Mouse (Mus musculus): ENCODE measurements at regions not wholly inside any gene's neighbourhood (a gene's known extent, or its start where the extent isn't known, plus 50 kb on each side); places are given as distances from the start of the nearest gene placed in this dataset.
A peak's percentile ranks its signal among the peaks of the same experiment; 100 is the strongest.

DNA sequence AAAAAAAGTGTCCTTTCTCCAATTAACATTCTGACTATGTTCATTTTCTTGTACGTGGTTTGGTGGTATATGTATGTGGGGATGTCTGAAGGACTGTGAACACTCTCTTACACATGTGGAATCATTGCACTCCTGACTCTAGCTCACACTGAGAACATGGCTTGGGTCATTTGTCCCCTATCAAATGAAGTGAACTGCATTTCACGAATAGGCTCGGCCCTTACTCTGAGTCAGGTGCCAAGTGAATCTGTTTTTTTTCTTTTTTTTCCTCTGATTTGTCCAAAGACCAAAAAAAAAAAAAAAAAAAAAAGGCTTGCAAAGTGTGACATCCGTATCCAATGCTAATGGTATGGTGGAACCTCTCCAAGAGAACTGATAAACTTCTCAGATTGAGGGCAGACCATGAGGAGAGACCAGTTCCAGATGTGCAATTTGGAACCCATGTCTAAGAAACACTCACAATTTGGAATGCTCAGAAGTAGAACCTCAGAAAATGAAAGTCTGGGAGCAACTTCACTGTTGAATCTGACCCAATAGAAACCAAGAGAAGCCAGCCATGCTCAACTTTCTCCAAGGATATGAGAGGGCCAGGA is 631.7 kb upstream of the Fam160b2 start:
- DNase-seq (ENCODE audit: low spot score) = no peak

DNA sequence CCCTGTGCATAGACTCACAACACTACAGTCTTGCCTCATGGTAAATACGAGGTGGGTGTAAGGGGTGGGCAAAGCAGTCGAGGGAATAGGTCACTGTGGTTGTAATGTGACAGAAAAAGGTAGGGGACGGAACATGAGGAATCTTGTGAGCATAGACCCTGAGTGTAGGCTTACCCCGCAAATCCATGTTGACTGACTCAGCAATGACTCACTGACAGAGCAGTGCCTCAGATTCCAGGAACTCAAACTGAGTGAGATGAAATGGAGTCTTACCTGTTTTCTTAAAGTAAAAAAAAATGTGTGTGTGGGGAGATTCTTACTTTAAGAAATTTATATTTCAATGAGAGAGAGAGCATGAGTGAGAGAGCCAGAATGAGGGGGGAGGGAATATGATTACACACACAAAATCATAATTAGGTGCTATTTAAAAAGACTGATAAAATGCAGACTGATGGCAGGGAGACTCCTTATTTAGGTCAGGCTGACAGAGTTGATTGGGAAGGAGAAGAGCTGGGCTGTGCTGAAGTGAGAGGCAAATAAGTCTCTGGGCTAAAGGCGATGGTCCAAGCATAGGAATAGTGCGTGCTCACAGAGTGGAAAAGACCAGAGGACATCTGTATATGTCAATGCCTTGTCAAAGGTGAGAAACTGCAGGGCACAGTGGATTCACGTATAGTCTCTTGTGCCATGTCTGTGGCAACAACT is 631.0 kb upstream of the Fam160b2 start:
- no peak for DNase-seq (ENCODE audit: low spot score)

DNA sequence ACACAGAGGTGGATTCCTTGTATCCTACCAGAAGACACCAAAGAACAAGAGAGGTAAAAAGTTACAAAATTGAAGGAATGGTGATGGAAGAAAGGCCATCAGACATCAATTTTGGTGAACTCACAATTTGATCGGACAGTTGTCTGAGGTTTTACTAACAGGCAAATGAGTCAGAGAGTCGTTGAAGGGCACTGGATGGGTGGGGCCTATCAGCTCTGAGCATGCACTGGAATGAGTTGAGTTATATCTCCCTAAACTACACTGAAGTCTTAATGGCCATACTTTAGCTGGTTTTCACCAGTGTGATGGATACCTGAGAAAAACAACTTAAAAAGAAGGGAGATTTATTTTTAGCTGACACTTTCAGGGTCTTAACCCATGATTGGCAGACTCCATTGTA is 630.3 kb upstream of the Fam160b2 start:
- no peak for DNase-seq (ENCODE audit: low spot score)

- no peak for DNase-seq (ENCODE audit: low spot score)
Observed at GRCm38 (mm10) chr14:71228894-71229446, 629.3 kb upstream of the Fam160b2 start.

- DNase-seq (ENCODE audit: low spot score) = no peak
Observed at GRCm38 (mm10) chr14:71217041-71217440, 617.4 kb upstream of the Fam160b2 start.

- DNase-seq (ENCODE audit: low spot score) = peak; percentile 8
Observed at GRCm38 (mm10) chr14:71211359-71211978, 611.8 kb upstream of the Fam160b2 start.

DNA sequence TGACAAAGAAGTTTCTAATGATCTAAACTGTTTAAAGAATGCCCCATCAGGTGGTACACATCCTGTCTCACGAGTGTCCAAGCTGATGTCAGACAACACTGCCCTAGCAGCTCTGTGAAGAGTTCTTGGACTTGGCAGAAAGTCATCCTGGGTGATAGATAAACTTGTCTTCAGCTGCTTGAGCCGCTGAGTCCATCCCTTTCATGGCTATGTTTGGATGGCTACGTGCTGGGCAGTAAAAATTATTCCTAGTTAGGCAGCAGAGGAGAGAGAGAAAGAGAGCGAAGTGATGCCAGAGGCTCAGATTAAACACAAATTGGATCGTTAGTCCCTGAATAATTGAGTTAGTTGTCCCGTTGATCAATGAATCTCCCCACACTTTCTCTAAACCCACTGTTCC is 603.8 kb upstream of the Fam160b2 start:
- no peak for DNase-seq (ENCODE audit: low spot score)

DNA sequence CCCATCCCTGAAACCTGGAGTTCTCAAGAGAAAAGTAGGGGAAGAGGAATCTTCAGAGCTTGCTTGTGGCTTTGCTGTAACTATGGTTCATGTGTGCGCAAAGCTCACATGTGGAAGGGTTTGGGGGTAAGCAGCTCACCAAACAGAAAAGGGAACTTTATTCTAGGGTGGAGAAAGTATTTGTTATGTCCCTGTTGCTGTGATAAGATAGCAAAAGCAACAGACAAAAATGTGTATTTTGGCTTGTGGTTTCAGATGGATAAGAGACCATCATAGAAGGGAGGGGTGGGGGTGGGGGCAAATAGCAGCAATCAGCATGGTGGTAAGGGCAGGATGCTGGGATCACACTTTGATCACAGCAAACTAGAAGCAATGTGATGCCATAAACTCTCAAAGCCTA is 601.3 kb upstream of the Fam160b2 start:
- no peak for DNase-seq (ENCODE audit: low spot score)

DNA sequence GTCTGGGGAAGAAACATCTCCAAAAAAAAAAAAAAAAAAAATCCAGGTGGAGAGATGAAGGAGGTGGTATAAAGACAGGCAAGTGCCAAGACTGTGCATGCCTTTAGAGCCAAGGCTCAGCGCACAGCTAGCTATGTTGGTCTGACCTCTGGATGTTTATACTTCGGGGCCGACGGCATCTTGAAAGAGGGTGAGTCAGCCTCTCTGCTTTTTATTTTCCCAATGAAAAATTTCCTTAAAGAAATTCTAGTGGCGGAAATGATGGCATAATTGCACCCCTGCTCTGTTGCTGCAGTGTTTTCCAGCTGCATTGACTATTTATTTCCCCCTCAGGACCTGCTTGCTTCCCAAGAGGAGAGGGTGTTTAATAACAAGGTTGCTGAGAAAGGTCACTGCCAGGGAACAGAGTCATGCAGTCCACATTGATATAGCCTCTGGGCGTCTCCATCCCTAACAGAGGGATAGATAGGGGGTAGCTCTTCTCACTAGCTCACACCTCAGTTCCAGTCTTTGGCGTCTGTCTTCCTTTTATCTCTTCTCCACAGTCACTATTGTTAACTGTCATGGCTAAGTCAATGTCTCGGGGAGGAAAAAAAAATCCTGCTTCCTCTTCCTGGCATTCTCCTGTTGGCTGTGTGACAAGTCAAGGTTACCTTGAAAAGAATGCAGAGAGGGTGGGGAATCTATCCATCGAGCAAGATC is 599.7 kb upstream of the Fam160b2 start:
- no peak for DNase-seq (ENCODE audit: low spot score)

DNA sequence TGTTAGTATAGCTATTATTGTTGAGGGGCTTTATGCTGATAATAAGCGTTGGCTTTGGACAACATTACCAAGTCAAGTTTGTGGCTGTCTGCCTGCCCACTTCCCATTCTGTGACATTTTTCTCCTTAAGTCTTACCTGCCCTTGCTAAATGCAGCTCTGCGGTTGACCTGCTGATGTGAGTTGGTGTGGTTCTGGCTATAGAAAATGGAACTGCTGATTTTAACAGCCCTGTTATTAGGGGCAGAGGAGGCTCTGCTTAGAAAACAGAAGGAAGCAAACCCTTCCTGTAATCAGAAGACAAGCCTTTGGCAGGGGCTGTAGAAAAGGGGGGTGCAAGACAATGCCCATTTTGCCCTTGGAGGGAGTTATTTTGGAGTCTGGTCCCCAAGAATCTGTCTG is 594.6 kb upstream of the Fam160b2 start:
- no peak for DNase-seq (ENCODE audit: low spot score)

DNA sequence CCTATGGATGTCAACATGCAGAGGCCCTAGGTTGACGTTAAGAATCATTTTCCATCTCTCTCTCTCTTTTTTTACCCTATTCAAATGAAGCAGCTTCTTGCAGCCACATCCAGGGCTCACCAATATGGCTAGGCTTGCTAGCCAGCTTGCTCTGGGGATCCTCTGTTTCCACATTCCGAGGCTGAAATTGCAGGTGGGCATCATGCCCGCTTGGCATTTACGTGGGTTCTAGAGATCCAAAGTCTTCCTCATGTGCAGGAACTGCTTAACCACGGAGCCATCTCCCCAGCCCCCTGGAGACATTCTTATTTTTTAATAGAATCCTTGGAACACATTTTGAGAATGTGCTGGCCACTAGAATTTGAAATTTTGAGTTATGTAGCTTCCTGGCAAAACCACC is 592.9 kb upstream of the Fam160b2 start:
- DNase-seq (ENCODE audit: low spot score) = no peak

GRCm38 (mm10) chr14:71189360-71189759 is 589.7 kb upstream of the Fam160b2 start:
- DNase-seq (ENCODE audit: low spot score) = no peak

DNA sequence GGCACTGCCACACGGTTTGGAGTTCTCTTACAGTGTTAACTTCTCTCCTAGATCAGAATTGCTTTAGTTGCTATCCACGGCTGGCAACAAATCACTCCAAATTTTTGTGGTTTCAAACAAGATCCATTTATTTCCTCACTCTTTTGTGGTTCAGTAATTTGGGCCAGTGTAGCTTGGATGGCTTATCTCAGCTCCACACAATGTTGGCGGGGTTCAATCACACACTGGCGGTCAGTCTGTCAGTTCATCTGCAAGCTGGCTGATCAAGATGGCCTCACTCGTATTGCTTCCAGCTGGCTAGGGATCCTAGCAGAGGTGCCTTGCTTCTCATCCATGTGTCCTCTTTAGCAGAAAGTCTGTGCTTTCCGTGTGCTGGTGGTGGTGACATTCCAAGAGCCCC is 577.7 kb upstream of the Fam160b2 start:
- no peak for DNase-seq (ENCODE audit: low spot score)

DNA sequence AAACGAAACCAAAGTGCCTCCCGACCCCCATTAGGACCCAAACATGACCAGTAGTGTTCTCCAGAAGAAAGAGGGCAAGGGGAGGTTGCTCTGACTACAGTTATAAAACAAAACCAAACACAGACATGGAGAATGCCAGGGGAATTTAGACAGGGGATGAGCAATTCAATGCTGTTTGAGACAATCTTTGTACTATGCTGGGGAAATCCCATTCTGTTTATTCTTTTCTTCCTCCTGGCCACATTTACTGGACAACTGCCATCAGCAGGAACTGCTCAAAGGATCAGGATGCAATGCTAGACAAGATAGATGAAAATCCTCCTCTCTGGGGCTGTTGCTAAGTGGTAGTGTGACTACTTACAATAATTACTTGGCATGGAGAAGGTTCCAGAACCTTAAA is 574.5 kb upstream of the Fam160b2 start:
- no peak for DNase-seq (ENCODE audit: low spot score)

DNA sequence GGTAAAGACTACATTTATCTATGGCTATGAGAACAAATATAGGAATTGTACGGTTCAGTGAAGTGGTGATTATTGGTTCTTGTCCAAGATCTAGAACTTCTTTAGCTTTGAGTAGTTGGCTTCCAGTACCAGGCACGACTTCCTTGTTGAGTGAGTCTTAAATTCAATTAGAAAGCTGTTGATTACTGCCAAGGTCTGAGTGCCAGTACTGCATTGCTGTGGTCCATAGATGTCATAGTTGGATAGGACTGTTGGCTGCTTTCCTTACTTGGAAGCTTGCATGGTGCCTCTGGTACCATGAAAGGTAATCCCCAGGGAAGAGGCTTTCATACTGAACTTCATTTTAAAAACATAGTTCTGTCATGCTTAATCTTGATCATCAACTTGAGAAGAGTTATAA is 559.9 kb upstream of the Fam160b2 start:
- DNase-seq (ENCODE audit: low spot score) = no peak

DNA sequence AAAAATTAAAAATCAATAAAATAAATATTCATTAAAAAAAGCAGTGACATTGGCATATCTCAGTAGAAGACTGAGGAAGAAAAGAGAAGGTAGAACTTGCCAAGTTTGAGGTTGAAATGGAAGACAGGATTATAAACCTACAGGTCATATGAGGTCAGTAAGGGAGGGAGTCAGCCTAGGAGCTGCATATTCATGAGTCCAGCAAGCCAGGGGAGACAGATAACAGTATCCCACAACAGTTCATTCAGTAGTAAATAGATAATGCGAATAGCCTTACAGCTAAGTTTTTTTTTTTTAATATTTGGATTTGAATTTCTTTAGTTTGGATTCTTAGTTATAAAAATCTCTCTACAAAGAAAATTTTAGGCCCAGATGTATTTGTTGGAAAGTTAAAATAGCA is 542.8 kb upstream of the Fam160b2 start:
- no peak for DNase-seq (ENCODE audit: low spot score)

DNA sequence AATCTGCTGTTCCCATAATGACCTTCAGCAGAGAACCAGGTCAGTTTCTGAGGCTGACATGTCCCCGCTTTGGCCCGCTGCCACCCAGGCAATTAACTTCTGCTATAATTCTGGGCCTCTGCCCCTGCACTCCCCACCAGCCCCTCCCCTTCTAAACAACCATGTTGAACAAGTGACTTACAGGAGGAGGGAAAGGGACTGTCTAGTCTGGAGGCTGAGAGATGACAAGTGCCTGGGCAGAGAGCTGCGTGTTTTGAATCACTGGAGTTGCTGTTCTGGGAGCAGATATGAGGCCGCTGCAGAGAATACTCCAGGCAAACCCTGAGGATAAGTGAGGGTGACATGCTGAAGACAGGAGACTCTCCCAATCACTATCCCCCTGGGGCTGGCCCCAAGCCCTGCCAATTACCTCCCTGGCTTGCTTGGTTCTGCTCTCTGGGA is 530.2 kb upstream of the Fam160b2 start:
- DNase-seq (ENCODE audit: low spot score) = no peak

GRCm38 (mm10) chr14:71128495-71128894 is 528.9 kb upstream of the Fam160b2 start:
- peak; percentile 2 for DNase-seq (ENCODE audit: low spot score)

DNA sequence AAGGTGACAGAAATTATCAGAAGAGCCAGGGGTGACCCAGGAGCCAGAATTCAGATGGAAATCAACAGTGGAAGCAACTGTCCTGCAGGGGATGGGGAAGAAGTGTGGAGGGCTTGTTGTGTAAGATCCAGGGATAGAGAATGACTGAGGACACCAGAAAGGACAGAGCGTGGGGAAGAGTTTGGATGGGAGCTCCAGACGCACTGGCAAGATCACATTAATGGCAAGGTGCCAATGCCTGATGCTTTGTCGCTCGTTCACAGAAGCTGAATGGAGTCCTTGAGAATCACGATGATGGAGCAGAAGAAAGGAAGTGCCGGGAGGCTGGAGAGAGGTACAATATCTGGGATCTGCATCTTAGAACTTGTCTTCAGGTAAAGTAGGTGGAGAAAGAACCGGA is 519.0 kb upstream of the Fam160b2 start:
- DNase-seq (ENCODE audit: low spot score) = no peak

DNA sequence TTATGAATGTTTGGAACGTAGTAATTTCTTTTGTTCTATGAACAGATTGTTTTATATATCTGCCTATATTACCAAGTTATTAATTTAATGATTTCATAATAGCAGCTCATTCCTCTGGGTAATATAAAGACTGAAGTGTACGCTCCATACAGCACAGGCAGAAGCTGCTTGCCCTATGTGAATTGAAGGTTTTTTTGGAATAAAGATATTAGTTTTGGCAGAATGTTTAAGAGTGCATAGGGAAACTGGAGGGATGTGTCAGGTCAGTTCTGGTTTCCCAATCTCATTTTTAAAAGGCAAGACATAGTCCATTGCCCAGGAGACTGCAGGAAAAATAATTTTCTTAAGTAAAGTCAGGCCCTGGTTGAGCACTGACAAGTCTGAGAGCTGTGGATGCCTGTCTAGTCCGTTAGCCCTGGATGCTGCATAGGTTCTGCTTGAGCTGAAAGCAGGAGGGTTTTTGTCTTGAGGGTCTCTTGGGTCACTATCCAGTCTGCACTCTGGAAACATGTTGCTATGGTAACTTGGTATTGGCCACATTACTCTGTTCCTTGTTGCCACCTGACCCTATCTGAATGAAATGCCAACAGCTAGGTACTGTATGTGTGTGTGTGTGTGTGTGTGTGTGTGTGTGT is 516.3 kb upstream of the Fam160b2 start:
- no peak for DNase-seq (ENCODE audit: low spot score)

DNA sequence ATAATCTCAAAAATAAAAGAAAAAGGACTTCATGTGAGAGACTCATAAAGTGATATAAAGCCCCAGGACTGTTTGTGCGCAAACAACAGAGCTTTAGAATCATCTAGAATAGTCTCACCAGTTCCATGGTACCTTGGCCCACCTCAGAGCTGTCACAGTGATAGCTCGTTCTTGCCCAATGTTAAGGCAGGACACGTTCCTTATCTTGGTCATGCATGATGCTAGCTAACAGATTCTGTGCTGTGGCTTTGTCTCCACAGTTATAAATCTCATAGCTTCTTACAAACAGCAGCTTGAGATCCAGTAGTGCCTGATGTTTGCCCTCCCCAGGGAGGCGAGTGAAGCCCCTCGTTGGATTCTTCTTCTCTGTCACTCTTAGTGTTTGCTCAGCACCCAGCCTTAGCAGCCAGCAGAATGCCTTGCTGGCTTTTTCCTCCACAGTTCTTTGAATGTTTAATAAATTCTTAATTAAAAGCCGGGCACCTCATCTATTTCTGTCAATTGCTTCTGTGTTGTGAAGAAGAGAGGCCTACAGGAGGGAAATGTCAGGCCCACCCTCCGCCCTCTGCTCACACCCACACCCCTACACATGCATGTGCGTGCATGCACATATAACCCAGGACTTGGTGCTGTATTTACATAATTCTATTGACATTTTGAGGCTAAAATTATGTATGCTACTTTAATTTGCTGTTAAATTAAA is 515.6 kb upstream of the Fam160b2 start:
- DNase-seq (ENCODE audit: low spot score) = no peak

GRCm38 (mm10) chr14:71113198-71113597 is 513.6 kb upstream of the Fam160b2 start:
- DNase-seq (ENCODE audit: low spot score) = no peak

Measured in adipocyte (in vitro differentiated cells).